Mouse (Mus musculus): ENCODE measurements around the gene Rtn2.

The Rtn2 gene

DNA sequence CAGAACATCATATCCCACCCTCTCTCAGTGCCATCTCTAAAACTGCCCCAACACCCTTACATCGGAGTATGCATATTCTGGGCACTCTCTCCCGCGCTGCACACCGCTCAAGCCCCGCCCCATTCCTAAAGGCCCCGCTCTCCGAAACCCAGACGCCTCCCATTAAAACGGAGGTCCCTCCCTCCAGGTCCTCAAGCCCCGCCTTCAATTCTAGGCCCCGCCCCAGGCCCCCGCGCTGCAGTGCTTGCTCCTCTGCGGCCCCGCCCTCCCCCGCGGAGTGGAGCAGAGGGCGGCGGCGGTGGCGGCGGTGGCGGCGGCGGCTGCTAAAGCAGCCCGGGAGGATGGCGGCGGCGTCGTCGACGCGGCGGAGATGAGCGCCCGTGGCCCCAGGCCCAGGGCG lies at the start of gene Rtn2:
Gene Rtn2, plus strand, starts transcription at position 240 of the 400 bp plus-strand sequence.
- in situ Hi-C loops (cut with MboI, MseI): loop anchor here (5.0 kb wide), 2 partner anchors 40 to 125 kb away; no protein-coding TSS in a partner anchor

DNA sequence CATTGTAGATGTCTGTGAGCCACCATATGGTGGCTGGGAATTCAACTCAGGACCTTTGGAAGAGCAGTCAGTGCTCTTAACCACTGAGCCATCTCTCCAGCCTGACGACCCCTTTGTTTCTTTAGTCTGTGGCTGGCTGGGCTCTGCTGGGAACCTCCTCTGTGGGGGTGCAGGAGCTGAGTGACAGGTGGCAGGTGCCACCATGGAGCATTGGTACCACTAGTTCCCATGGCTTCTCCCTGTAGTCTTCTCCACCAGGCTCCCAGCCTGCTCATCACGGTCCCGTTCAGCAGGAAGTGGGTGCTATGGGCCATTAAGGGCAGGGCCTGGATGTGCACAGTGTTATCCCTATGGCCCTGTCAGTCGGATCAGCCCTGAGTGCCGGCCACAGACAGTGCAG lies 47.8 kb upstream of the Rtn2 start:
- in situ Hi-C loops (cut with MboI, MseI): no loop called here

- in situ Hi-C loops (cut with MboI, MseI): no loop called here
Observed at GRCm38 (mm10) chr7:19235092-19235671, 47.2 kb upstream of the Rtn2 start.

DNA sequence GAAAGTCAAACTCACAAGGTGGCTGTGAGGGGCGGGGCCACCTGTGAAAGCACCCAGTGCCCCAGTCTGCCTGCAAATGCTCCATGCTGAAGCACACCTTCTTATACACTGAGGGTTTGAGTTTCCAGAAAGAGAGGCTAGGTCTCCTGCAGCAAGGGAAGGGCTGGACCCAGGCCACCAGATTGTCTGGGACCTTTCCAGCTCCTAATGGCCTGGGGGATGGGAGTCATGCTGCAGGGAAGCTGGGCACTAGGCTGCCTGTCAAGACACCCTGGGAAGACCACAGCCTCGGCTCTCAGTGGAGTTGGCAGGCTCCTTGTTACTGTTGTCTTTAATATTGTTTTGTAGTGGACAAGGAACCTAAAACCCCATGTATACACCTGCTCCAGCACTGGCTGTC lies 46.0 kb upstream of the Rtn2 start:
- in situ Hi-C loops (cut with MboI, MseI): no loop called here

DNA sequence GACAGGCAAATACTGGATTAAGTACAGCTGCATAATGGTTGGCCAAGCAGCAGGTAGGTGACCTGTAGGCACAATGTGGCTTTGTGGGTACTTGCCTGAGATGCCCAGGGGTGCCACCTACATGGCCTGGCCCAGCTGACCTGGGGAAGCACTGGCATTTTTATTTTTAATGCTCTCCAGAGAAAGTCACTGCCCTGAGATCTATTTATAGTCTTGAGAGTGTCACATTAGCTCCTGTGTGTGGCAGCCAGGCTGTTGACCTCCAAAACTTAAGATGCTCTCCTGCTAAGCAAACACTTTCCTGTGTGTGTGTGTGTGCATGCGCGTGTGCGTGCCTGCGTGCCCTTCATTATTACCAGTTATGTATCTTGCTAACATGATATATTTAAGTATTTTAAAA lies 44.1 kb upstream of the Rtn2 start:
- in situ Hi-C loops (cut with MboI, MseI): no loop called here

DNA sequence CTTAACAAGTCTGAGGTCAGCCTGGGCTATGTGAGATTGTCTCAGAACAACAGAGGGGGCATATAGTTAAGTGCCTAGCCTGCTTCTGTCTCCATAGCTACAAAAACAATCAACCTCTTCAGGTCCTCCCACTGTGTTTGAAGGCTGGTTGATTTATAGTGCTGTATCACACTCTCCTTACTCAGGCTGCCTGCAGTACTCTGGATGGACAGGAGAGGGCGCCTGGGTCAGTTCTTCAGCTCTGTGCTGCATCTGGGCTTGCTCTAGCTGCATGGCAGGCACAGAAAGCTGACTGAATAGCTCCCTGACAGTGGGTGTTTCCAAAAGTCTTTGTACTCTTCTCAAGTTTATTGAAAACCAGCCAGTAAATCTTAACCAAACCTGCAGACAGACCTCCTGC lies 43.0 kb upstream of the Rtn2 start:
- in situ Hi-C loops (cut with MboI, MseI): no loop called here

GRCm38 (mm10) chr7:19239986-19240385 lies 42.4 kb upstream of the Rtn2 start:
- in situ Hi-C loops (cut with MboI, MseI): loop anchor here (5.0 kb wide), 1 partner anchor 42 kb away; the partner anchor contains the start of genes Ppm1n (in 2 of the 2) and Rtn2 (in 2 of the 2)

DNA sequence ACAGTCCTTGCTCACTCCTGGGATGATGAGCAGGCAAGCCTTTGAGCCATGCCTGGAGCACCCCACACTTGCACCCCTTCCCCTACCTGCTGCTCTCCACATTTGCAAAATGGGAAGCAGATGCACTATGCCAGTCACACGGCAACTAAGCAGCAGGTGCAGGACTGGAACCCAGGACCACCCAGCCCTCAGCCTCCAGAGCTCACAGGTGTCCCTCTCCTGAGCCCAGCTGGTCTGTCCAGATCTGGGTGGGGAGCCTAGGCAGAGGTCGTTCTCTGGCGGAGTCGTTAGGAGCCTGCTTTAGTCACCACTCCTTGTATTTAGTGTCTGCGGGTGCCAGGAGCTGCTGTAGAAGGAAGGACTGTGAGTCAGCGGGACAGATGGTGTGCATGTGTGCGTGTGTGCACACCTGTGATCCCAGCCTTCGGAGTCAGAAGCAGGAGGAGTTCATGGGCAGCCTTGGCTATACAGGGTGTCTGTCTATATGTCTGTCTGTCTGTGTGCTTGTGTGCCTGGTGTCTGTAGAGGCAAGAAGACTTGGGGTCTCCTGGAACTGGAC lies 41.4 kb upstream of the Rtn2 start:
- in situ Hi-C loops (cut with MboI, MseI): loop anchor here (5.0 kb wide), 1 partner anchor 41 kb away; the partner anchor contains the start of genes Ppm1n (in 2 of the 2) and Rtn2 (in 2 of the 2)

- in situ Hi-C loops (cut with MboI, MseI): loop anchor here (5.0 kb wide), 1 partner anchor 40 kb away; the partner anchor contains the start of genes Ppm1n (in 2 of the 2) and Rtn2 (in 2 of the 2)
Observed at GRCm38 (mm10) chr7:19242005-19242404, 40.4 kb upstream of the Rtn2 start.

- in situ Hi-C loops (cut with MboI, MseI): loop anchor here (5.0 kb wide), 1 partner anchor 38 kb away; the partner anchor contains the start of genes Ppm1n (in 2 of the 2) and Rtn2 (in 2 of the 2)
Observed at GRCm38 (mm10) chr7:19243858-19244257, 38.6 kb upstream of the Rtn2 start.

DNA sequence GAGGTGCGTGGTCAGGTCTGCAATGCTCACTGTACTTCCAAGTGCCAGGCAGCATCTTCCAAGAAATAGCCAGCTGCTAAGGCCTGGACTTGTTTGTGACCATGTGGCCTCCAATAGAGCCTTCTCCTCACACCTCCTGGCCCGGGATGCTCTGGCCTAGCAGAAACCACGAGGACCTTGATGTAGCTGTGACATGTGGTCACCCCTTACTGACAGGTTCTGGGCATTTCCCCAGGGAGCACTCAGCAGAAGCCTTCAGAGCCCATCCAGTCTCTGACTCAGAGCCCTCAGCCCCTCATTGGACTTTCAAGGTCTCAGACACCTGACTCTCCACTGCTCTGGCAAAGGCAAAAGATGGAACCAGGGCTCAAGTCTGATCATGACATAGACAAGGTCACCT lies 37.3 kb upstream of the Rtn2 start:
- in situ Hi-C loops (cut with MboI, MseI): no loop called here

DNA sequence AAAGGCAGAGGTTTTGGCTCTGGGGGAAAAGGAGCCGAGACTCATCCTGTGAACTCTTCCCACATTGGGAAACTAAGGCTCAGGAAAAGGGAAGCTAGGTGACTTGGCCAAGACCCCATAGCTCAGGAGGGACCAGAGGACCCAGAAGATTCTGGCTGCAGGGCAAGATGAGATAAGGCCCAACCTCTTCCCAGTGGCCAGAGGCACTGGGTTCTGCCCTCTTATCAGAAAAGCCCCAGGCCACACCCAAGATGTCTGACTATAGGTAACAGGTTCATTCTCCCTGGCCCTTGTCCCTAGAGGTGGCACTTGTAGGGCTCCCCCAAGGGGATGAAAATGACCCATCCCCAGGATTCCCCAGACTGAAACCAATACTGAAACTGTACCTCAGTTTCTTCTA lies 35.6 kb upstream of the Rtn2 start:
- in situ Hi-C loops (cut with MboI, MseI): no loop called here

DNA sequence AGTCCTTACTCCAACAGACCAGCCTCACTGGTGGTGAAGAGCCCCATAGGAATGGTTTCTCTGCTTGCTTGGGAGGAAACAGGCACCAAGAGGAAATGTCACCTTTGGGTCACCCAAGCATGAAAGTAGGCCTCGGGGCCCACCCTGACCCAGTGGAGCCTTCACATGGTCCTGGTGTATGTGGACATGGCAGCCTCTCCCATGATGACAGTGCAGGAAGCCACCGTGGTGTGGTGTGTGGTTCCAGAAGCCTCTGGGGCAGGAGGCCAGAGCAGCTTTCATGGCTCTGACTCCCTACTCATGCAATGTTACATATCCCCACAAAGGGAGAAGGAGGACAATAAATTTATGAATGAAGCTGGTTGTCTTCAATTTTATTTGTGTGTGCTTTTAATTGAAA lies 34.9 kb upstream of the Rtn2 start:
- in situ Hi-C loops (cut with MboI, MseI): no loop called here

GRCm38 (mm10) chr7:19252078-19252477 lies 30.3 kb upstream of the Rtn2 start:
- in situ Hi-C loops (cut with MboI, MseI): no loop called here

GRCm38 (mm10) chr7:19253437-19253836 lies 29.0 kb upstream of the Rtn2 start:
- in situ Hi-C loops (cut with MboI, MseI): no loop called here

GRCm38 (mm10) chr7:19255395-19255794 lies 27.0 kb upstream of the Rtn2 start:
- in situ Hi-C loops (cut with MboI, MseI): no loop called here

DNA sequence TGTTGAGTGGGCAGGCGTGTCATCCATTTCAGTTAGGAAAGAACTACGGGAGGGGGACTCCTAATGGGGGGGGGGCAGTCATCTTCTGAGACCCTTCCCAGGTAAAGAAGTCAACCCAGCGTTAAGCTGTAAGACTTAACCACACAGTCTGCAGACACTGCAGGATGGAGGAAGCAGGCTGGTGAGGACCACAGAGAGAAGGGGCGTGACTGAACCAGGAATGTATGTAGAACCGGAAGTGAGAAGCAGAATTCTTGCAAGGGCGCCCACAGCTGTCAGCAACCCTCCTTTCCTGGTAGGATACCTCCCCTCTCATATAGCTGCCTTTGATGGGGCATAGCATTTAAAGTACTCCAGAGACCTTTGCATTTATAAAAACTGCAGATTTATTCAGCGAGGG lies 25.9 kb upstream of the Rtn2 start:
- in situ Hi-C loops (cut with MboI, MseI): no loop called here

DNA sequence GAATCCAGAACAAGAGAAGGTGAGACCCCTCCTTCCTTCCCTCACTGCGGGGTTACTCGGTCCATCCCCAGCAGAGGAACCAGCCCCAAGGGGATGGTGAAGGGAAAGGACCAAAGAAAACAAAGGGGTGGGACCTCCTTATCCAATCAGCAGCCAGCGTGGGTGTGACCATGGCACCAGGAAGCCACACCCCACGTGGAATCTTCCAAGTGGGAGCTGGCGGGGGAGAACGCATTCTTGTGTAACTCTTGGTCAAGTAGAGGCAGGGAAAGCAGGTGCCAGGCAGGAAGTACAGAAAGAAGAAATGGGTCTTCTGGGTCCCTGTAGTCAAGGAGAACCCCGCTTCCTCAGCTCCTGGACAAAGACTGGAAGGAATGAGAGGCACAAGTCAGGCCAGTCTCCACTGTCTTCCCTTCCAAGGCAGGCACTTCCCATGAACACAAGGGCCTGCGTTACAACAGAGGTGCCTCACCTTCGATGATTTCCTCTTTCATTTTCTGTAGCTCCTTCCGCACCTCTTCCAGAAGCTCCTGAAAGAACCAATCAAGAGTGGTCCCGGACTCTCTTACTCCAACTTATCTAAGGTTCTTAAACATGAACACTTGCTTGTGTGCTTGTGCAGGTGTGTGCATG lies 24.9 kb upstream of the Rtn2 start:
- in situ Hi-C loops (cut with MboI, MseI): no loop called here

DNA sequence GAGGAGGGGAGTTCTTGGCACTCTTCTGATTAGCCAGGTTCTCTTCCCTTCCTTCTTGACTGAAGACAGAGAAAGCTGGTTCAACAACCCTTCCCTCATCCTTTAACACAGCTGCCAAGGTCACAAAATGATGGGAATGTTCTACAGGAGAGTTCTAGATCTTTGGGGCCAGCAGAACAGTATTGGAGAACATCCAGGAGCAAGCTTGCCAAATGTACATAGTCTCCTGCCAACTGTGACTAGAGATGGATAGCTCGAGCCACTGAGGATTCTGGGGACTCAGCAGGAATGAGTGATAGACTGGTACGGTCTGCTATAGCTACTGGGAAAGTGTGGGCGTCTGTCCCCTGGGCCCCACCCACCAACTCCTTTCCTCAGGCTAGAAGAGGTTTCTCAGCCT lies 24.1 kb upstream of the Rtn2 start:
- in situ Hi-C loops (cut with MboI, MseI): no loop called here

DNA sequence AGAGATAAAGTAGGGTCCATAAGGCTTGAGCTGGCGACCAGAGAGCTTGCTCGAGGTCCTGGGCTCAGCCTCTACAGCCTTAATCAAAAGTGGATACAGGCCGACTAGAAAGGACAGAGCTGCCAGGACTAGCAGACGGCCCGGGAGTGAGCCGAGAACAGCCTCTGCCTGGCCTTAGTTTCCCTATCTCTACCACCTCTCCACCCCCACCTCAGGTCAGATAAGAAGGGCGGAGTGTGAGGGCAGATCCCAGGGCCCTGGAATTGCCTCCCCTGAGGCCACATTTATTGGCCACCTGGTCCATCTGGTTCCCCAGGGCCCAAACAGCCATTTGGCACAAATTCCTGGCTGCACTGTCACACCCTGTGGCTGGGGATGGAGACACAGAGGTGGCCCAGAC lies 17.3 kb upstream of the Rtn2 start:
- in situ Hi-C loops (cut with MboI, MseI): no loop called here

DNA sequence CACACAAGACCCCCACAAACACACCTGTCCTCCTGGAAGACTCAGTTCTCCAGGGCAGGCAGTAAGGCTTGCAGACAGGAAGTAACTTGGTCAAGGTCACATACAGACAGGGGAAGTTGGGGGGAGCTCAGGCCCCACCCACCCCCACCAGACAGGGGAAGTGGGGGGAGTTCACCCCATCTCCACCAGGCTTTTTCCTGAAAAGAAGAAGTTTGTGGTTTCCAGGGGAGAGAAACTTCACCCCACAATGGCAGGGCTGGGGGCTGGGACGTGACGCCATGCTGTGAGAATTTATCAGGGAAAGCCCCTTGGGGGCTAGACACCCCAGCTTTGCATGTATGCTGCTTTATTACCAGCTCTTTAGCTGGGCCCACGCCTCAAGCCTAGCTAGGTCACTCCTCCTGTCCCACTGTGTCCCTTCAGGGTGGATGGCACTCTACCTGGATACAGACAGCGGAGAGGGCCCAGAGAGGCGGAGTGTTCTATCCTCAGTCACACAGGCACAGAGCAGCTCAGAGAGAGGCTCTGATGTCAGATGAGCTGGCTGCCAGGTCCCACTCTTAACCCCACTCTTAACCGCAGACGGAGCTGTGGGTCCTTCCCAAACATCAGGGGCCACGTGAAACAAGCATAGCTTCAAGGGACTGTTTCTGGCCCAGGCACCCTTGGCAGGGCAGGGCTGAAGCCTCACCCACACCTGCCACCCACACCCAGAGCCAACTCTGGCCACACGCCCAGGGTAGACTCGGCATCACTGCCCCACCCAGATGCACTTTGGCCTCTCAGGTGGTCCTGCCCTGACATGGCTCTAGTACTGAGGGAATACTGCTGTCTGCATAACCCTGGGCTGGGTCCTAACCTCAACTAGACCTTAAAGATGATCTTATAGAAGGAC lies 16.2 kb upstream of the Rtn2 start:
- in situ Hi-C loops (cut with MboI, MseI): no loop called here

DNA sequence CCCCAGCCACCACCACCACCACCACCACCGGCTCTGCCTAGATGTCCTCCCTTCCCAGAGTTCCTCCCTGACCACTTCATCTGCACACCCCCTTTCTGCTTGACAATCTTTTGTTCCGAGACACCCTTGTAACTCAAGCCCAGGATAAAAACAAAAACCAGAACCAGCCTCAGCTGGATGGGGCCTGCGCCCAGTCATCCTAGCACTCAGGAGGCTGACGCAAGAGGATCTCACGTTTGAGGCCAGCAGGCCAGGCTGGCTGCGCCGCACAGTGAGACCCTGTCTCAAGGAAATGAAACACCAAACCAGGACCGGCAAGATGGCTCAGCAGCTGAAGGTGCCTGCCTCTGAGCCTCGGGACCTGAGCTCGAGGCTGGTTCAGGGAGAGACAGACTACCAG lies 15.4 kb upstream of the Rtn2 start:
- in situ Hi-C loops (cut with MboI, MseI): no loop called here

All from T-helper 17 cell (primary cell).